Mouse (Mus musculus) lung, embryonic 14.5 days (tissue): ENCODE results near the gene Zgrf1. TPM values are rescaled to one million over a fixed set of nuclear protein-coding genes. Genes with fewer than 3 reads are reported as not detected.

Experiments
- ATAC-seq: fragments of 200-750 bp; cut with Nextera tagmentation; 2 replicates; pipeline ENCODE4 v1.8.0; 2017; ENCODE audit warnings: mild to moderate bottlenecking, moderate TSS enrichment, moderate library complexity; ENCODE audit not compliant: insufficient read depth
- DNase-seq: peaks from one replicate; pipeline ENCODE4 v3.0.0-alpha.2; 2015
- H3K27ac ChIP-seq: fragments of 300-500 bp; sonication (generic); 2 replicates; pipeline ENCODE4 v1.5.1; 2014; ENCODE audit warnings: low read depth, mild to moderate bottlenecking, moderate library complexity
- H3K27me3 ChIP-seq: fragments of 300-500 bp; sonication (generic); 2 replicates; pipeline ENCODE4 v1.6.1; 2014; ENCODE audit warnings: low read length, control low read depth; ENCODE audit not compliant: insufficient read depth
- H3K36me3 ChIP-seq: fragments of 300-500 bp; sonication (generic); 2 replicates; pipeline ENCODE4 v1.6.1; 2014; ENCODE audit warnings: control low read depth; ENCODE audit not compliant: insufficient read depth
- H3K4me1 ChIP-seq: fragments of 300-500 bp; sonication (generic); 2 replicates; pipeline ENCODE4 v1.6.1; 2014; ENCODE audit warnings: antibody characterized with exemption, control low read depth; ENCODE audit not compliant: insufficient read depth
- H3K4me2 ChIP-seq: fragments of 300-500 bp; sonication (generic); 2 replicates; pipeline ENCODE4 v1.6.1; 2014; ENCODE audit warnings: mild to moderate bottlenecking
- H3K4me3 ChIP-seq: fragments of 300-500 bp; sonication (generic); 2 replicates; pipeline ENCODE4 v1.5.1; 2014; ENCODE audit warnings: low read depth, low read length
- H3K9ac ChIP-seq: fragments of 300-500 bp; sonication (generic); 2 replicates; pipeline ENCODE4 v1.6.1; 2014
- H3K9me3 ChIP-seq: fragments of 300-500 bp; sonication (generic); 2 replicates; pipeline ENCODE4 v1.6.1; 2016; ENCODE audit warnings: low read depth, low read length, control low read depth
- CTCF ChIP-seq: IDR thresholded peaks from 2 replicates; pipeline ENCODE4 v1.5.1; 2016; ENCODE audit warnings: antibody characterized with exemption, low read depth
- WGBS: fragments of 180-500 bp; shearing (Covaris S2); extraction: QIAGEN DNeasy Blood & Tissue Kit; methylation state at CpG from one replicate; pipeline ENCODE4 v1.1.7; 2014; 5-methylcytosine and 5-hydroxymethylcytosine counted together
- microRNA counts: library from miRNA; unstranded; fragments of <30 nt; microRNA quantifications from one replicate; lab custom pipeline; 2016
- microRNA-seq: library from miRNA; unstranded; fragments of <30 nt; microRNA quantifications from one replicate; pipeline ENCODE4, GENCODE M21; 2016; ENCODE audit warnings: borderline number of aligned reads
- polyA plus RNA-seq: library from polyadenylated mRNA; unstranded; fragments of >200 nt; fragmentation: Nextera tagmentation; extraction: Ambion mirVana; gene quantifications from 2 replicates; pipeline ENCODE4 v1.2.1, GENCODE M21; 2014

Gene Zgrf1
- polyA plus RNA-seq, 1 experiment from 2014 or later: 14.0 TPM

DNA sequence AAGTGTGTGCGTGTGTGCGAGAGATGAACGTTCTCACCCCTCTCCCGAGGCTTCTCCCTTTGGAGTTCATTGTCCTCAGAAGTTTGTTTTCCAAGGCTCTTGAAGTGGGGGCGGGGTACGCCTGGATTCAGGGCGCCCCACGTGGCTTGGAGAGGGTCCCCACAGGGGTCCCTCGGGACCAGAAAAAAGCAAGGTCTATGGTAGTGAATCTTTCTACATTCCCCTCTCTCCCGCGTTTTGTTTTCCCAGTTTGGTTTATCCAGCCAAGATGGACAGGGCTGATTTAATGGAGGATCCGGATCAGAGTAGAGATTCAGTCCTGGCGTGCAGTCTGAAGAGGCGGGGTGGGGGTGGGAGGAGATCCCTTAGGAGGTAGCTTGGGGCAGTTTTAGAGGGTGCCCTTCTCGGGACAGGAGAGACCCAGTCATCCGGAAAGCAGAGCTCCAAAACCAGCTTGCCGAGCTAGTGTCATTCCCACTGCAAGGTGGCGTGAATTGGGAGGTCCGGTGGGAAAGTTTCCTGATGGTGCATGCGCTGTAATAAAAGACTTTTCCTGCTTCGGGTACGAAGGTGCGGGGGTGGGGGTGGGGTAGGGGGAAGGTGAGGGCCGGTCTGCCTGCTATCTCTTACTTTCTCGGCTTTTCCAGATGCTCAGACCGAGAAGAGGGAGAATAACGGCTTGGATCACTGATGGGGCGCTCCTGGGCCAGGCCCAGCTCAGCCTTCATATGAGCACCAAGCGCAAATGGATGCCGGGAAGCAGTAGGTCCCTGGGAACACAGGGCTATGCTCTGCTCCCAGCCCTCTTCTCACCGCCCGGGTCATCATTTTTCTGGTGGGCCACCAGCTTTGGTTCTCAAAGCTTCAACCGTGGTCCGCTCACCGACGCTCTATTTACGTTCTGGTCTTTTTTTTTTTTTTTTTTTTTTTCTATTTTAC, 87.7 kb downstream of the Zgrf1 start:
- peak; percentile 19 for DNase-seq
- 2% methylated on average over 37 of the region's 37 CpGs for WGBS
- Histone ChIP-seq H3K9me3 (no peaks in the 10 kb centered on the region), H3K27me3 (peaks cover 83% of the 10 kb centered on the region), H3K4me1 (no peaks in the 10 kb centered on the region), H3K9ac (no peak overlapping the region), H3K4me3 (peak overlapping the region; percentile 18; the same call in 1 of the 2 replicates), H3K4me2 (peak overlapping the region; percentile 39), H3K36me3 (no peaks in the 10 kb centered on the region), H3K27ac (no peak overlapping the region)
- no peak for ATAC-seq
- no peak for TF ChIP-seq CTCF

DNA sequence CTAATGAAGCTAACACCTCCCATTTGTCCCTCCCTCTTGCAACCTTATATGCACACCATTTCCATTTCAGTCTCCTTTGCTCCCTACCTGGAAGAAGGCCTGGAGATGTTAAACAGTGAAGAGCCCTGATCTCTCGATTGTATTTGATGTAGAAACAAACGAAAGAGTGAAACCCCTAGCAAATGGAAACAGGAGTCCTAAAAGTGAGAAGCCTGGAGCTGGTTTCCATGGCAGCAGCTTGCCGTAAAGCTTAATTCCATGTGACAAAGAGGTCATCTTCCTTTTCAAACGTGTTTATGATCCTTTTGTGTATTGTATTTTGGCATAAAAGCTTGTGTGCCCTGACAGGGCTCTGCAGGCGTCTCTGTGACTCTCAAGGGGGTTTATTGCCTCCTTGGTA, 88.9 kb downstream of the Zgrf1 start:
- Histone ChIP-seq H3K9ac (no peak overlapping the region), H3K4me1 (no peaks in the 10 kb centered on the region), H3K4me3 (no peak overlapping the region), H3K4me2 (no peak overlapping the region), H3K27me3 (peaks cover 83% of the 10 kb centered on the region), H3K9me3 (no peaks in the 10 kb centered on the region), H3K27ac (no peak overlapping the region), H3K36me3 (no peaks in the 10 kb centered on the region)
- whole genome bisulfite sequencing: 8% methylated on average over 5 of the region's 5 CpGs
- no peak for TF ChIP-seq CTCF
- ATAC-seq (no peak), DNase-seq (no peak)

DNA sequence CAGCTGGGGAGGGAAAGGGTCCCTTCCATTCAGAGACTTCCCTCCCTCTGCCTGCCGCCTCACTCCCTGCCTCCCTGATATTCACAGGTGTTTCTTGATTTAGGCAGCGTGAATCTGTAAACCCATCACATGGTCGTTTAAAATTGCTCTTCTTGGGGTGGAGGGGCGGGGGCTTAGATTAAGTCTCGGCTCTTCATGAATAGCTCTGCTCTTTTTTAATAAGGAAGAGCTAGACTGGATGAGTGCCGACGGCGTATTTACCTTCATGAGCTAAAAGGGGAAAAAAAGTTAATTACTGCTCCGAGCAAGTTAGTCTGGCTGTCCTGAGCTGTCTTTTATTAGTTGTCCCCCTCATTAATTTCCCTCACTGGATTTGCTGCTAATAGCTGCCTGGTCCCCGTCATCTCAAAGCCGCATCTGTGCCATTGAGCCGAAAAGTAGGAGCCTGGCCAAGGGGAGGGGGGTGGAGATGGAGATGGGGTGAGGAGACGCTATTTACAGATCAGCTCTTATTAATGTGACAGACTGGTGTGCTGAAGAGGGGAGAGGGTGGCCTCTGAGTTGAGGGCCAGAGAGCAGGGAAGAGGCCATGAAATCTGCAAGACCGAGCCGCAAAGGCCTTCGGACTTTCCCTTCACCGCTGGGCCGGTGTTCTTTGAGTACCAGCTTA, 93.0 kb downstream of the Zgrf1 start:
- Histone ChIP-seq H3K4me2 (no peak overlapping the region), H3K4me1 (no peaks in the 10 kb centered on the region), H3K27me3 (peaks cover 47% of the 10 kb centered on the region), H3K9ac (no peak overlapping the region), H3K36me3 (no peaks in the 10 kb centered on the region), H3K4me3 (no peak overlapping the region), H3K27ac (no peak overlapping the region), H3K9me3 (no peaks in the 10 kb centered on the region)
- WGBS: 38% methylated on average over 18 of the region's 18 CpGs
- TF ChIP-seq CTCF: no peak
- DNase-seq: no peak
- ATAC-seq: no peak

DNA sequence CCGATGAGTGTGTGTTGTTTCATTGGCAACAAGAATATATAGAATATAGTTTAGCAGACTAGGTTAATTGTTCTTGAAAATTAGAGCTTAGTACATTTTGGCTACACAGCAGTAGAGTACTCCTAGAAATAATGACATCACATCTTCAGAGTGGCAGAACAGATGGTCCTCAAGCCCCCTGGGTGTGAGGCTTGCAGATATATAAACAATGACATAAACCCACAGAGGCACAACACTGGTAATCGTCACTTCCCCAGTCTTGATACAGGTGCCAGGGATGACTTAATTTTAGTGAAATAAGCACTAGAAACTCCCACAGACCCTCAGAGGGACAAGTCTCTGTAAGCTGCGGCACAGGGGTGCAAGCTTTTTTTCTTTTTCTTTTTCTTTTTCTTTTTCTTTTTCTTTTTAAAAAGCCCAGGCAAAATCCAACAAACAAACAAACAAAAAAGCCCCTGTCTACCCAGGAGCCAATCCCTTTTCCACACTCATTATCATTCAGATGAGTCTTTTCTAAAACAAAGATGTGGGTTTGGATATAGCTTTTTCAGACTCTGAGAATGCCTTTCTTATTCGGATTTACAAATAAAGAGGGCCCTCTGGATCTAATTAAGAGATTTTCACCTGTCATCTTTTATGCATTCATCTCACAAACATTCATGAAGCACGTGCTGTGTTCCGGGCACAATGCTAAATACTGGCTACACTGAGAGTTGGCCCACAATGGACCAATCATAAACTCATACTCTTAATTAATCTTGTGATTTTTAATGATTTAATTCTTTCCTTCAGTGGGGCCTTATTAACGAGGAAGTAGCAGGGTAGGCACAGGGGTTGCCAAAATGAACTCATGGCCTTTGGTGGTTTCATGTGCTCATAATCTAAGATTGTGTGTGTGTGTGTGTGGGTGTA, 98.7 kb downstream of the Zgrf1 start:
- DNase-seq (no peak), ATAC-seq (no peak)
- H3K27me3 ChIP-seq: peaks cover 1% of the 10 kb centered on the region; the same call in 1 of the 2 replicates
- no peak overlapping the region for H3K9ac ChIP-seq
- 56% methylated on average over 7 of the region's 7 CpGs for WGBS
- no peaks in the 10 kb centered on the region for H3K36me3 ChIP-seq
- no peak overlapping the region for H3K4me3 ChIP-seq
- H3K4me1 ChIP-seq: no peaks in the 10 kb centered on the region
- no peaks in the 10 kb centered on the region for H3K9me3 ChIP-seq
- no peak overlapping the region for H3K4me2 ChIP-seq
- H3K27ac ChIP-seq: no peak overlapping the region
- no peak for TF ChIP-seq CTCF

DNA sequence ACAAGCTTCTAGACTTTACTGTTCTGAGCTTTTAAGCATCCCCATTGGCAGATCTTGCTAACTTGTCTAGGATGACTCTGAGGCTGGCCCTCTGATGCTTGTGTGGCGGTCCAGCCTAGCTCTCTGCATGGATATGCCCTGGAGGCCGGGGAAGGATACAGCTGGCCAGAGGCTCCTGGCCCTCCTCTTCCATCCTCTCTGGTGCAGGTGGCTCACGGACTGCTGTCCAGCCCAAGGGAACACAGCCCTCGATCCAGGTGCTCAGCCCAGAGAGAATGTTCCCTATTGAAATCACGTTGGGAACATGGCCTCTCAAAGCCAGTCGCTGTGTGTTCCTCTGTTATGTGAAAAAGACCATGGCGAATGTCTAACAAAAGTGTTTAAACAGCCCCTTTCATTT, 107.4 kb downstream of the Zgrf1 start:
- TF ChIP-seq CTCF: no peak

DNA sequence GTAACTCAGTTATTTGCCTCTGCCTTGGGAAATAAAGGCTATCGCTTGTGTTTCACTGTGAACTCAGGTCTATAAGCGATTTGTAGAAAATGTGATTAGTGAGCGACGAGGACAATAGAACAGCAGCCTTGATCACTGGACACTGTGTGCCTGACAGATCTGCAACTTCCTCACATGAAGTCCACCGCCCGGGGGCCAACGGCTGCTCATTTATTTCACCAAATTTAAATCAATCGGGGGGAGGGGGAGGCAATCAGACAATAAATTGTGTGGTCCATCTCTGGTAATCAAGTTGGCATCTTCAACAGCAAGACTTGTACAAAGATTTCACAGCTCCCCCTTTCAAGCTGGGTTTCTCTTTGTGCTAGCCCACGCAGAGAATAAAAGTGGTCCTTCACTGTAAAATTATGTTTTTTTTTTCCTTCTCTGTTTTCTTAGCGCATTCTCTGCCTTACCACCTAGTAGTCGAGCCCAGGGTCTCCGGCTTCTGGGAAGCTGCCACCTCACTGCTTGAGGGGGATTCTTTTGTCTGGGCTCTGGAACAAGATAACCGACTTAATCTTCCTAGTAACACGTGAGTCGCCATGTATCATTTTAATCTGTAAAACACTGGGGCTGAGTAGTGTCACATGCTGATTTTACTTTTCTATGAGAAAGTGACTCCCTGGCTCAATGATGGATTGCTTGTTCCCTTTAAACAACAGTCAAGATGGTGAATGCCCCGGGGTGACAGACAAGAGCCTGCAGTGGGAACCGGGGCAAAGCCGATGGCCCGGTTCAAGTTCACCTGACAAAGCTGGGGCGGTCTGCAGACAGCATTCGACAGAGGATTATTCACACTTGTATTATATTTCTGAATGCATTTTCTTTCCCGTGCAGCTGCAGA, 108.6 kb downstream of the Zgrf1 start:
- DNase-seq: no peak
- no peak overlapping the region for H3K27ac ChIP-seq
- H3K9me3 ChIP-seq: no peaks in the 10 kb centered on the region

More for the DNA sequence above, 107.4 kb downstream of the Zgrf1 start:
- H3K9ac ChIP-seq: no peak overlapping the region
- ATAC-seq: no peak
- no peak overlapping the region for H3K4me2 ChIP-seq
- H3K27me3 ChIP-seq: no peaks in the 10 kb centered on the region
- H3K9me3 ChIP-seq: no peaks in the 10 kb centered on the region
- DNase-seq: no peak
- H3K4me1 ChIP-seq: no peaks in the 10 kb centered on the region
- WGBS: 73% methylated on average over 7 of the region's 7 CpGs
- H3K27ac ChIP-seq: no peak overlapping the region
- no peak overlapping the region for H3K4me3 ChIP-seq
- no peaks in the 10 kb centered on the region for H3K36me3 ChIP-seq

More for the DNA sequence above, 108.6 kb downstream of the Zgrf1 start:
- H3K27me3 ChIP-seq: no peaks in the 10 kb centered on the region
- no peak overlapping the region for H3K4me2 ChIP-seq
- no peak overlapping the region for H3K4me3 ChIP-seq
- no peak overlapping the region for H3K9ac ChIP-seq
- 45% methylated on average over 22 of the region's 22 CpGs for WGBS
- no peak for TF ChIP-seq CTCF
- no peaks in the 10 kb centered on the region for H3K4me1 ChIP-seq
- no peaks in the 10 kb centered on the region for H3K36me3 ChIP-seq
- no peak for ATAC-seq

MicroRNA genes within 50 kb of the gene (microRNA counts, 519-probe panel; counts per million panel counts)
- 30.5 counts per million for microRNA mmu-miR-302a (lab: Ali Mortazavi, UCI)
- 30.5 counts per million for microRNA mmu-miR-302b (lab: Ali Mortazavi, UCI)
- microRNA mmu-miR-302c (lab: Ali Mortazavi, UCI): 30.5 counts per million
- microRNA mmu-miR-302d (lab: Ali Mortazavi, UCI): 30.5 counts per million
- microRNA mmu-miR-367 (lab: Ali Mortazavi, UCI): 3,130 counts per million, percentile 60 among the panel's probes with 10 or more counts

Small RNA genes within 50 kb of the gene (microRNA-seq; reads per million reads assigned to microRNA genes)
- gene Mir302a (24.5 reads per million, percentile 34 among the genes with 10 or more reads in this experiment), gene Mir302b (16.9 reads per million, percentile 31 among the genes with 10 or more reads in this experiment), gene Mir302c (1.9 reads per million), gene Mir302d (25.7 reads per million, percentile 34 among the genes with 10 or more reads in this experiment), gene Mir367 (not detected)

Other genes with a start within 250 kb of the Zgrf1 start
- gene Ank2, start 54.1 kb upstream of the Zgrf1 start, polyA plus RNA-seq: 15.9 and 19.6 TPM in 2 replicates
- gene Larp7, start 140 bp upstream of the Zgrf1 start, polyA plus RNA-seq: 61.6 and 65.8 TPM in 2 replicates
- not detected in 2 replicates for gene Neurog2, start 79.6 kb downstream of the Zgrf1 start, polyA plus RNA-seq
- gene Alpk1, start 227.0 kb downstream of the Zgrf1 start, polyA plus RNA-seq: 1.3 and 1.5 TPM in 2 replicates
- gene Tifa, start 236.3 kb downstream of the Zgrf1 start, polyA plus RNA-seq: 4.3 and 6.1 TPM in 2 replicates